Mouse (Mus musculus) frontal cortex, adult (tissue): ENCODE results near the gene Psmd14.

Experiments used
- ATAC-seq: cut with Nextera tagmentation; 2 replicates; pipeline ENCODE4 v1.9.2; 2017; ENCODE audit warnings: mild to moderate bottlenecking, moderate library complexity, mixed read lengths; ENCODE audit not compliant: low TSS enrichment

The Psmd14 gene

GRCm38 (mm10) chr2:61711108-61712040 lies at the start of gene Psmd14:
Gene Psmd14 (plus strand): TSS chr2:61711694.
- ATAC-seq: peak; percentile 97

DNA sequence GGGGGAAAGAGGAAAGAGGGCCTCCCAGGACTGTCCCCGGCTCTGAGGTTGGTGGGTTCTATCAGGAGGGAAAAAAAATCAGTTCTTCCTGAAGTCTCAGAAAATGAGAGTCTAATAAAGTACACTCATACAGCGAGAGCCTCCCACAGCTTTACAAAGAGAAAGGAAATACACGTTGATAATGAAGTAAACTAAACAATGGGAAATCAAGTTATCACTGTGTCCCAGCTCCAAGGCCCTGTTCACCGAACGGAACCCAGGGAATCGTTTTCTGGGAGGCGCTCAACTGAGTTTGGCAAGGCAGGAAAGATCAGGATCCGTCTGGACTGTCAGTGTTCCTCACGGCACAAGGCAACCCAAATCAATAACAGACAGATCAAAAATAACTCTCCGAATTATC lies 48.7 kb upstream of the Psmd14 start:
- no peak for ATAC-seq

- ATAC-seq: no peak
Measured at GRCm38 (mm10) chr2:61663573-61664241, 47.8 kb upstream of the Psmd14 start.

GRCm38 (mm10) chr2:61667420-61667819 lies 44.1 kb upstream of the Psmd14 start:
- peak; percentile 22; the same call in 1 of the 2 replicates for ATAC-seq

DNA sequence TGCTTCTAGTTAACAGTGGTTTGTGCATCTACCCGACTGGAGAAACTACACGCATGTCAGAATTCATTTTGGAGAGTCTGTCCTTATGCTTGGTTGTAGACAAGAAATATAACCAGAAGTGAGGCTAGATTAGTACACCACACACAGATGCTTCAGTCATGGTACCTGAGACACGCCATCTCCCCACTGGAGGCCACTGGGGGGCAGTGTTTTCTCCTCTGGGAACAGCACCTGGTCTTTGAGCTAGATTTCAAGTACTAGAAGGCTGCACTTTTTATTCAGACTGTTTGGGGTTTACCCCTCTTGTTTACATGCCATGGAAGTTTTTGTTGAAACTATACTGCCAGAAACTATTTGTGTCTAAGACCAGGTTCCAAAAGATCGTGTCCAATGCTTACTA lies 43.2 kb upstream of the Psmd14 start:
- peak; percentile 89 for ATAC-seq

- no peak for ATAC-seq
Measured at GRCm38 (mm10) chr2:61674555-61674954, 36.9 kb upstream of the Psmd14 start.

DNA sequence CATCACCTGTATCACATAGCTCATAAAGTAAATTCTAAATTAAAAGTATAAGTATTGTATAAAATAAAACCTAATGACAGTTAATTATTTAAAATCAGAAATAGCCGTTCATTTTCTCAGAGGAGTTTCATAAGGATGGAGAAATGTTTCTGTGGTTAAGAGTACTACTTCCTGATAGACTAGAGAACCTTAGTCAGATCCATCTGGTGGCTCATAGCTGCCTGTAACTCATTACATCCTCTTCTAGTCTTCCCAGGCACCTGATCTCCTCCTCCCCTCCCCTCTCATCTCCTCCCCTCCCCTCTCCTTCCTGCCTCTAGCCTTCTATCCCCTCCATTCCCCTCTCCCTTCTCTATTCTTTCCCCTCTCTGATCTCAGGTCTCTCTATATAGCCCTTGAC lies 29.9 kb upstream of the Psmd14 start:
- ATAC-seq: no peak

- ATAC-seq: no peak
Measured at GRCm38 (mm10) chr2:61686533-61686932, 25.0 kb upstream of the Psmd14 start.

DNA sequence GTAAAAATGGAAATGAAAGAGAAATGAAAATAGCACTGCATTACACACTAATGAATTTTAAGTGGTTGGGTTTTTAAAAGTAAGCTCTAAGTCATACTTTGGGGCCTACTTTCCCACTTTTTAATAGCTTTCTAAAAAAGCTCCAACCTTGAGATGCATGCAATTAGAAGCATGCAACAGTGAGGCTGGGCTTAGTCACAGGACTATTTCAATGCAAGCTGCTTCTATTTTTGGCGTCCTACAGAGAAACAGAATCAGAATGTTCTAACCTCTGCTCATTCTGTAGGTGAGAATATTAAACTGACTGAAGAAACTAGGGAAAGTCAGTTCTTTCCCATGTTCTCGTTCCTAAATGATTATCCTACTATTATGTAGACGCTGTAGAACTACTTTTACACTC lies 22.4 kb upstream of the Psmd14 start:
- ATAC-seq: peak; percentile 69

GRCm38 (mm10) chr2:61709570-61709969 lies 1.9 kb upstream of the Psmd14 start:
- no peak for ATAC-seq

- no peak for ATAC-seq
Measured at GRCm38 (mm10) chr2:61712526-61712925, 1.0 kb downstream of the Psmd14 start.

- ATAC-seq: no peak
Measured at GRCm38 (mm10) chr2:61722401-61722982, 11.0 kb downstream of the Psmd14 start.

GRCm38 (mm10) chr2:61732802-61733486 lies 21.4 kb downstream of the Psmd14 start:
- no peak for ATAC-seq

DNA sequence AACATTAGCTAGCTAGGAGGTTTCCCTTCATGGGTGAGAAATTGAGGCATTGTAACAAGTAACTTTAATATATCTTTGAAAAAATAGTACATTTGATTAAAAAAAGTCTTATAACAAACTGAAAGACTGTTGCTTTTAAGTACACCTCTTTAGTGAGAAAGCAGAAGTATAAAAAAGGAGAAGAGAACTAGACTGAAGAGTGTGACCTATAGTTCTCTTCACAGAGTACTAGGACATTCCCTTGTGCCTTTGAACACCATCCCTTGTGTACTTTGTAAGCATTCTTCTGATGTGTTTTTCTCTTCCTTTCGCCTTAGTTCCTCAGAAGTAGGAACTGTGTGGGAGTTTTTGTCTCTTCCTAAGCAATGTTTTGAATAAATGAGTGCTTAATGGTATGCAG lies 22.7 kb downstream of the Psmd14 start:
- ATAC-seq: no peak

DNA sequence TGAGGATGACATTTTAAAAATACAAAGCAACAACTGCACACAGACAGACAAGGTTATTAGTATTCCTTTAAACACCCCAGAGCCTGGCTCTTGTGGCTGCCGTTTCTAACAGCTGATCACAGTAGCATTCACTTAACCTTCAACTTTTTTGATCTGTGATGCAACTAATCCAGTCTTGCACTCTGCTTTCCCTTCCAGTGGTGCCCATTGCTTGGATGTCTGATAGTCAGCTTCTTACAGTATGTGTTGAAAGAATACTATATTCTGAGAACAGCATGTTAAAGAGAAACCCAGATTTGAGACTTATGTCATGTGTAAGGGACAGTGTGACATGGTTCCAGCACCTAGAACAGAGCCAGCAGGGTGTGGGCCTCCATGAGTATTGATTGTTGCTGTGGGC lies 34.6 kb downstream of the Psmd14 start:
- no peak for ATAC-seq

GRCm38 (mm10) chr2:61746580-61746979 lies 35.1 kb downstream of the Psmd14 start:
- no peak for ATAC-seq

DNA sequence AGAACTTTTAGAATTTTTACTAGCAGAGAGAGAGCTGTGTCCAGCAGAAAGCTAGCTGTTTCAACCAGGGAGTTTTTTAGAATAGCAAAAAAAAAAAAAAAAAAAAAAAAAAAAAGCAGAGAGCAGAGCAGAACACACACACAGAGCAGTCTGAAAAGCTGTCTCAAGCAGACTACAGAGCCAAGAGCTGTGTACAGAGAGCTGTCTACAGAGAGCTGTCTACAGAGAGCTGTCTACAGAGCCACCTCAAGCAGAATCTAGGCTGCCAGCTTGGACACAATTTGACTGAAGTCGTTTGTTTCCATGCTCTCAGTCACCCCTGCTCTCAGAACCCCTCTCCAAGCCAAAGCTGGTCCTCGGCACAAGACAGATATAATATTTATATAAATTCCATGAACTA lies 35.9 kb downstream of the Psmd14 start:
- 0 out of 2 replicates have a peak, but pooled peaks have one; percentile 41 for ATAC-seq

- ATAC-seq: no peak
Measured at GRCm38 (mm10) chr2:61750702-61751101, 39.2 kb downstream of the Psmd14 start.

GRCm38 (mm10) chr2:61751286-61751685 lies 39.8 kb downstream of the Psmd14 start:
- no peak for ATAC-seq

DNA sequence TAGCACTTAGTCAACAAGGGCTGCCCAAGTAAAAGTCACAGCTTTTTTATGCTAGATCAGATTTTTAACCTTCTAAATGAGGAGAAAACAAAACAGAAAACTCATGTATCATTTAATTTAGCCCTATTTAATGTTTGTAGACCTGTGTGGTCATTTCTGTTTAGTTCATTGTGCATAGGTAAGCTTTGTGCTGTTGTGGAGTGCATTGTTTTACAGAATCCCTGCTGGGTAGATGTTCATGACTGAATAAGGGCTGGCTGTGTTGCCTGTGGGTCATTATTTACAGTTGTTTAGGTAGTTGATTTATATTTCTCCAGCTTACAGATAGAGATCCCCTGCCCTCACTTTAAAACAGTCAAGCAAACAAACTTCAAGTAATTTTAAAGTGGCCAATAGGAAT lies 40.9 kb downstream of the Psmd14 start:
- ATAC-seq: no peak

- ATAC-seq: no peak
Measured at GRCm38 (mm10) chr2:61754989-61755388, 43.5 kb downstream of the Psmd14 start.

- no peak for ATAC-seq
Measured at GRCm38 (mm10) chr2:61759234-61759855, 47.9 kb downstream of the Psmd14 start.
